Mouse (Mus musculus) heart, embryonic 14.5 days (tissue): Measurements from ENCODE around the gene Pate2. TPM values are rescaled to one million over a fixed set of nuclear protein-coding genes. Genes with fewer than 3 reads are reported as not detected.

ENCODE experiments used
- ATAC-seq: fragments of 200-750 bp; cut with Nextera tagmentation; 2 replicates; pipeline ENCODE4 v1.8.0; 2017; ENCODE audit warnings: low read depth, moderate TSS enrichment; ENCODE audit not compliant: insufficient number of reproducible peaks, insufficient read depth, low FRiP score
- H3K27ac ChIP-seq, 2 experiments: fragments of 200-500 bp in 1 of 2; fragments of 300-500 bp in 1 of 2; sonication (generic) in 1 of 2; replicated peaks in 1 of 2; 2 replicates each; pipeline ENCODE4 v1.5.1; 2012 to 2014; ENCODE audit warnings: low read depth in 2 of 2, low read length in 2 of 2, control low read depth in 1 of 2, mild to moderate bottlenecking in 1 of 2, mixed read lengths in 1 of 2; ENCODE audit not compliant: control insufficient read depth in 1 of 2, insufficient read depth in 1 of 2
- H3K27me3 ChIP-seq: fragments of 300-500 bp; sonication (generic); 2 replicates; pipeline ENCODE4 v1.6.1; 2014; ENCODE audit warnings: mild to moderate bottlenecking, low read length, control low read depth; ENCODE audit not compliant: control insufficient read depth, insufficient read depth
- H3K36me3 ChIP-seq: fragments of 300-500 bp; sonication (generic); 2 replicates; pipeline ENCODE4 v1.6.1; 2014; ENCODE audit warnings: mild to moderate bottlenecking, control low read depth, low read length, mixed read lengths; ENCODE audit not compliant: control insufficient read depth, insufficient read depth
- H3K4me1 ChIP-seq, 2 experiments: fragments of 200-500 bp in 1 of 2; fragments of 300-500 bp in 1 of 2; sonication (generic) in 1 of 2; 2 replicates each; pipeline ENCODE4 v1.6.1; 2012 to 2014; ENCODE audit warnings: low read length in 2 of 2, control low read depth in 1 of 2, mixed read lengths in 1 of 2; ENCODE audit not compliant: control insufficient read depth in 2 of 2, insufficient read depth in 2 of 2
- H3K4me2 ChIP-seq: fragments of 300-500 bp; sonication (generic); 2 replicates; pipeline ENCODE4 v1.6.1; 2014; ENCODE audit warnings: mild to moderate bottlenecking, low read length
- H3K4me3 ChIP-seq, 2 experiments: fragments of 200-500 bp in 1 of 2; fragments of 300-500 bp in 1 of 2; sonication (generic) in 1 of 2; 2 replicates each; pipeline ENCODE4 v1.5.1; 2012 to 2014; ENCODE audit warnings: low read length in 2 of 2, mild to moderate bottlenecking in 2 of 2, control low read depth in 1 of 2, low read depth in 1 of 2, moderate library complexity in 1 of 2; ENCODE audit not compliant: control insufficient read depth in 1 of 2, insufficient read depth in 1 of 2
- H3K9ac ChIP-seq: fragments of 300-500 bp; sonication (generic); 2 replicates; pipeline ENCODE4 v1.6.1; 2014; ENCODE audit warnings: mild to moderate bottlenecking, low read length
- H3K9me3 ChIP-seq: fragments of 300-500 bp; sonication (generic); 2 replicates; pipeline ENCODE4 v1.6.1; 2016; ENCODE audit warnings: low read length, control low read depth; ENCODE audit not compliant: control insufficient read depth
- WGBS: fragments of 180-500 bp; shearing (Covaris S2); extraction: QIAGEN DNeasy Blood & Tissue Kit; methylation state at CpG from one replicate; pipeline ENCODE4 v1.1.7; 2014; 5-methylcytosine and 5-hydroxymethylcytosine counted together
- polyA plus RNA-seq: library from polyadenylated mRNA; unstranded; fragments of >200 nt; fragmentation: Nextera tagmentation; extraction: Ambion mirVana; gene quantifications from 2 replicates; pipeline ENCODE4 v1.2.1, GENCODE M21; 2014

Pate2 gene
- polyA plus RNA-seq, 1 experiment from 2014 or later: 0.28 TPM

DNA sequence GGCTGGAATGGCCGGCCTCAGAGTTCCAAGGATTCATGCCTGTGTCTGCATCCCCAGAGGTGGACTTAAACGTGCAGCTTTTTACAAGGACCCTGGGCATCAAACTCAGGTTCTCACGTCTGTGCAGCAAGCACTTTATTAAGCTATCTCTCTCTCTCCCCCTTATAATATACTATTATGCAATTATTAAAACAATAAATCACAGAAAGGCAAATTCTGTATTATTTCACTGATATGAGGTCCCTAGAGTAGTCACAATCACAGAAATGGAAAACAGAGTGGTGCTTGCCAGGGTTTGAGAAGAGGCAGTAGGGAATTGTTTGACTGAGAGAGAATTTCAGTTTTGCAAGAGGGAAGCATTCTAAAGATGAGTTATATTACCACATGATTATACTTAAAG, 40.9 kb upstream of the Pate2 start:
- no peaks in the 10 kb centered on the region for H3K36me3 ChIP-seq
- peaks cover 0 to 3% of the 10 kb centered on the region in 2 experiments; a peak in 2 of 4 replicates for H3K4me1 ChIP-seq
- H3K9me3 ChIP-seq: no peaks in the 10 kb centered on the region
- H3K4me2 ChIP-seq: no peak overlapping the region
- 63% methylated on average over 3 of the region's 3 CpGs for WGBS
- H3K9ac ChIP-seq: no peak overlapping the region
- no peak for ATAC-seq
- no peak overlapping the region for H3K4me3 ChIP-seq
- H3K27ac ChIP-seq: no peak overlapping the region
- no peaks in the 10 kb centered on the region for H3K27me3 ChIP-seq

DNA sequence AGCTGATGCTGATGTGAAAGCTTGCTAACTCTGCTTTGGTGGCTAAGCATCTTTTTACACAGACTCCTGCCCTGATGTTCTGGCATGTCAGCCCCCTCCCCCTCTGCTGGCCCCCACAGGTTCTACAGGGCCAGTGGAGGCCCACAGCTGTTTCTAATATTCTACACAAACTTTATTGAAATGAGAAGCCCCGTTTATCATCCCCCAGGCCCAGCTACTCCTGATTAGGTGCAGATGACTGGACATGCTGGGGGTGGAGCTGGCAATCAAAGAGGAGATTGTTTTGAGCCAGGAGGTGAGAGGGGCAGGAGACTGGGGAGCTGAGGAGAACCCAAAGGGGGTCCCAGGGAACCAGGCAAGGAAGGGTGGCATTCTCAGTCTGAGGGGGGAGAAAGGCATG, 40.3 kb upstream of the Pate2 start:
- Histone ChIP-seq H3K9me3 (no peaks in the 10 kb centered on the region), H3K27ac (0 out of 4 replicates have a peak overlapping the region, but pooled peaks of 1 of the 2 experiments have one; percentile 9), H3K4me1 (peaks cover 0 to 3% of the 10 kb centered on the region in 2 experiments; a peak in 2 of 4 replicates), H3K9ac (no peak overlapping the region), H3K27me3 (no peaks in the 10 kb centered on the region), H3K4me3 (no peak overlapping the region), H3K36me3 (no peaks in the 10 kb centered on the region), H3K4me2 (no peak overlapping the region)
- no peak for ATAC-seq
- WGBS: 21% methylated on average over 1 of the region's 1 CpGs

DNA sequence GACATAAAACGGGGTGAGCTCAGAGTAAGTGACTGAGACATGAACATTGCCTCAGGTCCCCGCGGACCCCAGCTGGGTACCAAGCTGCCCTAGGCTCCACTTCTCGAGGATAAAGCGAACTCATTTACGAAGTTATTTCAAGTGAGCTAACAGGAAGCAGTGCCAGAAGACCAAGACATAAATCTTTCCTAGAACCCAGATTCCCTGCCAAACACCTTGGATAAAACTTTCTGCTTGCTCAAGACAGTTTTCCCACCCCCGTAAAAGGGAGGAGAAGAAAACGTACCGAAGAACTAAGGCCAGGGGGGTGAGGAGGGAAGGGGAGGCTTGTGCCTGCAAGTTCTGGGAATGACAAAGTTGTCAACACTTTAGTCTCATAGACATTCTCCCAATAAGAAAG, 36.8 kb upstream of the Pate2 start:
- H3K4me1 ChIP-seq: peaks cover 5 to 7% of the 10 kb centered on the region in 2 experiments; a peak in 2 of 4 replicates
- ATAC-seq: no peak

DNA sequence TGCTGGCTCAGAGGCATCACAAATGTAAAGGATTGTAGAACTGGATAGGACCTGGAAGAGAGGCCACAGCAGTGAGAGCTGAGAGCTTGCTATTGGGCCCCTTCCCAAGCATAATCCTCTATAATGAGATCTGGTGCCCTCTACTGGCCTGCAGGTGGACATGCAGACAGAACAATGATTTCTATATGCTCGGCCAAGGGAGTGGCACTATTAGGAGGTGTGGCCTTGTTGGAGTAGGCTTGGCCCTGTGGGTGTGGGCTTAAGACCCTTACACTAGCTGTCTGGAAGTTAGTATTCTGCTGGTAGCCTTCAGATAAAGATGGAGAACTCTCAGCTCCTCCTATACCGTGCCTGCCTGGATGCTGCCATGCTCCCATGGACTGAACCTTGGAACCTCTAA, 35.0 kb upstream of the Pate2 start:
- WGBS: 6% methylated on average over 2 of the region's 2 CpGs
- peak; percentile 26; the same call in 1 of the 2 replicates for ATAC-seq
- no peak overlapping the region for H3K9ac ChIP-seq
- no peaks in the 10 kb centered on the region for H3K9me3 ChIP-seq
- H3K4me2 ChIP-seq: no peak overlapping the region
- peaks cover 4 to 12% of the 10 kb centered on the region in 2 experiments; a peak in 2 of 4 replicates for H3K4me1 ChIP-seq
- H3K27me3 ChIP-seq: no peaks in the 10 kb centered on the region
- no peaks in the 10 kb centered on the region for H3K36me3 ChIP-seq
- H3K4me3 ChIP-seq: no peak overlapping the region
- no peak overlapping the region for H3K27ac ChIP-seq

More for the DNA sequence above, 36.8 kb upstream of the Pate2 start:
- 72% methylated on average over 9 of the region's 9 CpGs for WGBS
- Histone ChIP-seq H3K36me3 (no peaks in the 10 kb centered on the region), H3K9ac (no peak overlapping the region), H3K4me2 (no peak overlapping the region), H3K27ac (no peak overlapping the region), H3K27me3 (no peaks in the 10 kb centered on the region), H3K9me3 (no peaks in the 10 kb centered on the region), H3K4me3 (no peak overlapping the region)

DNA sequence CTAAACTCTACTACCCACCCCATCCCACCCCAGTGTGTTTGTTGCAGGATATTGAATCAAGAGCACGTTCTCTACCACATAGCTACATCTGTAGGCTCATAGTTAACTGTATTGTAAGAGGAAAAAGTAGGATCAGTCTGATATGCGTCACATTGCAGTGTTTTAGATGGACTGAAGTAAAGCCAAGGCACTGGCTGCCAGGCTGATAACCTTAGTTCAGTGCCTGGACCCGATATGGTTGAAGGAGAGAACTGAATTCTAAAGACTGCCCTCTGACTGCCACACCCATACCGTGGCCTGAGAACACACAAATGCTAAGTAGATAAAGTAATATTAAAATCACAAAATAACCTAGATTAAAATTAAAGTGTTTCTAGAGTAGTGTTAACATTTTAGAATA, 34.2 kb upstream of the Pate2 start:
- Histone ChIP-seq H3K4me3 (no peak overlapping the region), H3K27ac (no peak overlapping the region), H3K4me1 (peaks cover 4 to 12% of the 10 kb centered on the region in 2 experiments; a peak in 2 of 4 replicates), H3K36me3 (no peaks in the 10 kb centered on the region), H3K9me3 (no peaks in the 10 kb centered on the region), H3K4me2 (no peak overlapping the region), H3K9ac (no peak overlapping the region), H3K27me3 (no peaks in the 10 kb centered on the region)
- ATAC-seq: no peak
- WGBS: 59% methylated on average over 4 of the region's 4 CpGs

DNA sequence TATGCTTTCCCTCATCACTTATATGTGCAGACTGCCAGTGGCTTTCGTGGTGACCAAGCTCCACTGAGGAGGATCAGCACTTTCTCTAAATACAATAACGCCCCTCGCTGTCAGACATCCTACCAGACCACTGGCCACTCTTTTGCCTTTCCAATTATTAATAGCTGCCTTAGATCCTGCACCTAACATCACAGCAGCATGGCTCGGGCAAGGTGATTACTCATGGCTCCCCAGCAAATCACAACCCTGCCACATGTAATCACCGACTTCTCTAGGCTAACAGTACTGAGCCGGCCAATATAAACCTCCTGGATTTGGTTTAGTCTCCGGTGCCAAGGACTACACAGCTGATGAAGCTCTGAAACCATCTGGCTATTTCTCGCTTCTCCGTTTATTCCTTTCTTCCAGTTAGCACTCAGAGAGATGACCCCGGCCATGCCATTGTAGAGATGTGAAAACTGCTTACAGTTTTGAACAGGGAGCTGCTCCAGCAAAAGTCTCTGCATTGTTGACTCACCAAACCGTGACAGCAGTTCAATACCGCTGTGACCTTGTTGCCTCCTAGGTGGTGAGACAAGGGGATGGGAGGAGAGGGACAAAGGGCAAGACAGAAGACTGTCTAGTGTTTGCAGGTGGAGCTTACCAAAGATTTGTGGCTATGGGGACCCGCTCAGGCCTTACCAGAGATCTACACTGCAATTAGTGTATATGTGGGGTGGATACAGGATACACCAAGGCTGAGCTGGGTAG, 30.9 kb upstream of the Pate2 start:
- H3K4me1 ChIP-seq: peaks cover 4 to 12% of the 10 kb centered on the region in 2 experiments; a peak in 2 of 4 replicates
- no peaks in the 10 kb centered on the region for H3K36me3 ChIP-seq

DNA sequence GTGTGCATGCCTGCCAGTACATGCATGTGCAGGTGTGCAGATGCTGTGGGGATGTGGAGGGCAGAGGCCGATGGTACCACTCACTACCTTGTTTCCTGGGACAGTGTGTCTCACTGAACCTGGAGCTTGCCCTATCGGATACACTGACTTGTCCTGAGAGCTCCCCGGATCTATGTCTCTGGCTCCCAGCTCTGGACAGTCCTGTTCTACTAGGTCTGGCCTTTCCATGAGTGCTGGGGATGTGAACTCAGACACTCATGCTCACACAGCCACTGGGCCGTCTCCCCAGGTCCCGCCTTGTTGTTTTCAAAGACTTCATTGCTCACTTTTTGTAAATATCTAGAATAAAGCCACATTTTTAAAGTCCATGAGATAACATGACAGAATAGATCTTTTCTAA, 29.1 kb upstream of the Pate2 start:
- Histone ChIP-seq H3K27me3 (no peaks in the 10 kb centered on the region), H3K4me2 (no peak overlapping the region), H3K9me3 (no peaks in the 10 kb centered on the region), H3K4me3 (no peak overlapping the region), H3K27ac (no peak overlapping the region), H3K36me3 (no peaks in the 10 kb centered on the region), H3K9ac (no peak overlapping the region), H3K4me1 (peaks cover 4 to 12% of the 10 kb centered on the region in 2 experiments; a peak in 2 of 4 replicates)
- ATAC-seq: no peak
- WGBS: 81% methylated on average over 5 of the region's 5 CpGs

More for the DNA sequence above, 30.9 kb upstream of the Pate2 start:
- Histone ChIP-seq H3K9ac (no peak overlapping the region), H3K4me3 (no peak overlapping the region), H3K27me3 (no peaks in the 10 kb centered on the region), H3K9me3 (no peaks in the 10 kb centered on the region), H3K4me2 (no peak overlapping the region), H3K27ac (no peak overlapping the region)
- no peak for ATAC-seq
- 78% methylated on average over 13 of the region's 13 CpGs for WGBS
